ENCODE assay signal across 8 mouse cellular contexts in the genomic region with DNA sequence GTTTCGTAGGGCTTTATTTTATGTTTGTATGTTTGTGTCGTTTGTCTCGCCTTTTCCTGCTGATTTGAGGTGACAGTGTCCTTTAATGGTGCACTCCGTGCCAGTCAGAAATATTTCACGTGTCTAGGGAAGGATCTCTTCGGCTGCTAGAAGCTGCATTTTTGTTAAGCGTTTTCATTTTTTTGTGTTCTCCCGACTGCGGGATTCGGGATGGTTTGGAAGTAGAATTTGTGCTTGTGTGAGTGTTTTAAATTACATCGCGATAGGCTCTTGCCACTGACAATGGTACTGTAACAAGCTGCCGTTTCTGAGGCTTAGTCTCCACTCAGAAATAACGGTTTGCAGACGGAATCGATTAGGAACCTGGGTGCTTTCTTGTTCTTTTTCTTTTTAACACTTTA. TPM values are rescaled to one million over a fixed set of nuclear protein-coding genes. Genes with fewer than 3 reads are reported as not detected.
DNase-seq lines count a peak whose midpoint lies in the region; ATAC-seq lines count a peak whose summit lies in the region.

No protein-coding gene starts in this region.

- DNase-seq in heart, adult 11 months: no peak
- DNase-seq in CD4-positive helper T cell, adult 2 months (ENCODE audit: low read depth, low spot score): peak; percentile 39
- DNase-seq in neural tube, embryonic 11.5 days (ENCODE audit: low spot score): peak; percentile 22
- no peak for DNase-seq in left cerebral cortex, postnatal 4 days
- DNase-seq in lung, postnatal 4 days: no peak

- H3K9ac ChIP-seq in heart, embryonic 11.5 days (ENCODE audit: low read depth, low read length): peak overlapping the region; percentile 65
- H3K9ac ChIP-seq in embryonic facial prominence, embryonic 12.5 days: peak overlapping the region; percentile 92
- peak overlapping the region; percentile 58 for H3K9ac ChIP-seq in intestine, embryonic 15.5 days
- H3K9ac ChIP-seq in neural tube, embryonic 11.5 days (ENCODE audit: low read length): peak overlapping the region; percentile 55

- peak overlapping the region; percentile 77 for H3K4me3 ChIP-seq in heart, embryonic 11.5 days (ENCODE audit: low read depth, low read length)
- H3K4me3 ChIP-seq in embryonic facial prominence, embryonic 12.5 days: peak overlapping the region; percentile 76
- peak overlapping the region; percentile 79 for H3K4me3 ChIP-seq in intestine, embryonic 15.5 days (replicated peaks)
- H3K4me3 ChIP-seq in neural tube, embryonic 11.5 days (ENCODE audit: low read depth, low read length): peak overlapping the region; percentile 84

- H3K27me3 ChIP-seq in heart, embryonic 11.5 days (ENCODE audit: control insufficient read depth, insufficient read depth, low read length): no peaks in the 10 kb centered on the region; the same call in 1 of the 2 replicates
- H3K27me3 ChIP-seq in embryonic facial prominence, embryonic 12.5 days: no peaks in the 10 kb centered on the region
- H3K27me3 ChIP-seq in intestine, embryonic 15.5 days (replicated peaks): no peaks in the 10 kb centered on the region
- no peaks in the 10 kb centered on the region for H3K27me3 ChIP-seq in neural tube, embryonic 11.5 days (ENCODE audit: control insufficient read depth, insufficient read depth, low read length)

- peaks cover 9% of the 10 kb centered on the region for H3K4me1 ChIP-seq in heart, embryonic 11.5 days (ENCODE audit: control insufficient read depth, insufficient read depth, low read length)
- H3K4me1 ChIP-seq in embryonic facial prominence, embryonic 12.5 days: peaks cover 26% of the 10 kb centered on the region
- peaks cover 10% of the 10 kb centered on the region; the same call in 1 of the 2 replicates for H3K4me1 ChIP-seq in intestine, embryonic 15.5 days (replicated peaks)
- H3K4me1 ChIP-seq in neural tube, embryonic 11.5 days (ENCODE audit: control insufficient read depth, insufficient read depth, low read length): peaks cover 18% of the 10 kb centered on the region

- intact Hi-C loops in left cerebral cortex, postnatal 4 days (cut with DNase I): loop anchor here (5.0 to 10.0 kb wide), 3 partner anchors 75 to 125 kb away; partner anchors contain the start of gene Pcf11

- H3K27ac ChIP-seq in heart, embryonic 11.5 days (ENCODE audit: low read depth, low read length): no peak overlapping the region
- peak overlapping the region; percentile 96; the same call in 1 of the 2 replicates for H3K27ac ChIP-seq in embryonic facial prominence, embryonic 12.5 days
- H3K27ac ChIP-seq in intestine, embryonic 15.5 days: peak overlapping the region; percentile 78
- H3K27ac ChIP-seq in neural tube, embryonic 11.5 days (ENCODE audit: low read depth, low read length): no peak overlapping the region

- no peak for ATAC-seq in heart, embryonic 11.5 days (replicated peaks; ENCODE audit: insufficient number of reproducible peaks, low FRiP score, low TSS enrichment)
- ATAC-seq in embryonic facial prominence, embryonic 12.5 days (ENCODE audit: insufficient number of reproducible peaks, insufficient read depth, low FRiP score, low TSS enrichment): no peak
- ATAC-seq in intestine, embryonic 15.5 days: no peak
- no peak for ATAC-seq in neural tube, embryonic 11.5 days (ENCODE audit: insufficient read depth, low FRiP score, low TSS enrichment)

- peak overlapping the region; percentile 75 for H3K4me2 ChIP-seq in heart, embryonic 11.5 days
- H3K4me2 ChIP-seq in embryonic facial prominence, embryonic 12.5 days (replicated peaks): peak overlapping the region; percentile 86
- H3K4me2 ChIP-seq in intestine, embryonic 15.5 days (replicated peaks): peak overlapping the region; percentile 85
- H3K4me2 ChIP-seq in neural tube, embryonic 11.5 days (ENCODE audit: low read depth): peak overlapping the region; percentile 61

- no peaks in the 10 kb centered on the region for H3K9me3 ChIP-seq in heart, embryonic 11.5 days (replicated peaks; ENCODE audit: control insufficient read depth, low read length)
- H3K9me3 ChIP-seq in embryonic facial prominence, embryonic 12.5 days: no peaks in the 10 kb centered on the region
- H3K9me3 ChIP-seq in intestine, embryonic 15.5 days: no peaks in the 10 kb centered on the region
- H3K9me3 ChIP-seq in neural tube, embryonic 11.5 days (ENCODE audit: control insufficient read depth, low read length): no peaks in the 10 kb centered on the region

- WGBS in heart, embryonic 11.5 days (ENCODE audit: insufficient replicate concordance): under 1% methylated on average over 16 of the region's 16 CpGs
- under 1% methylated on average over 16 of the region's 16 CpGs for WGBS in embryonic facial prominence, embryonic 12.5 days
- WGBS in intestine, embryonic 15.5 days: under 1% methylated on average over 16 of the region's 16 CpGs
- WGBS in neural tube, embryonic 11.5 days: under 1% methylated on average over 16 of the region's 16 CpGs

- H3K36me3 ChIP-seq in heart, embryonic 11.5 days (ENCODE audit: control insufficient read depth, insufficient read depth, low read length): no peaks in the 10 kb centered on the region
- 0 out of 2 replicates have a peak, but pooled peaks cover 9% of the 10 kb centered on the region for H3K36me3 ChIP-seq in embryonic facial prominence, embryonic 12.5 days
- H3K36me3 ChIP-seq in intestine, embryonic 15.5 days: 0 out of 2 replicates have a peak, but pooled peaks cover 3% of the 10 kb centered on the region
- H3K36me3 ChIP-seq in neural tube, embryonic 11.5 days (ENCODE audit: control insufficient read depth, insufficient read depth, low read length): no peaks in the 10 kb centered on the region; the same call in 1 of the 2 replicates

RNA-seq across cellular contexts. Expression of gene Rab30, which starts 0.9 kb away (rescaled TPM):
- 8.3 and 8.9 TPM in 2 replicates for polyA plus RNA-seq in heart, embryonic 11.5 days (2014; fragmentation: Nextera tagmentation; extraction: Ambion mirVana)
- polyA plus RNA-seq in embryonic facial prominence, embryonic 12.5 days (2016; fragmentation: Nextera tagmentation; extraction: Ambion mirVana): 21.8 and 22.0 TPM in 2 replicates
- polyA plus RNA-seq in intestine, embryonic 15.5 days (2015; fragmentation: Nextera tagmentation; extraction: Ambion mirVana): 24.4 and 24.7 TPM in 2 replicates
- polyA plus RNA-seq in neural tube, embryonic 11.5 days (2014; fragmentation: Nextera tagmentation; extraction: Ambion mirVana): 24.3 and 25.5 TPM in 2 replicates
- total RNA-seq in left cerebral cortex, postnatal 4 days (2021): 10 to 100 TPM; 33.4 to 35.7 TPM

Comparison
In these comparisons a context has a peak if more than half of its experiments do, and no peak if none do; other contexts are left out.
1. H3K27ac ChIP-seq: peak in embryonic facial prominence, embryonic 12.5 days (single experiment) and intestine, embryonic 15.5 days (single experiment); none in heart, embryonic 11.5 days (single experiment) and neural tube, embryonic 11.5 days (single experiment).
2. DNase-seq: peak in CD4-positive helper T cell, adult 2 months (single experiment) and neural tube, embryonic 11.5 days (single experiment); none in heart, adult 11 months (single experiment), left cerebral cortex, postnatal 4 days (single experiment) and lung, postnatal 4 days (0 of 2).
3. Peak in every context shown above with its lines, with median percentiles within 50 percentile points of each other: H3K4me2 ChIP-seq, H3K4me3 ChIP-seq and H3K9ac ChIP-seq.